Mouse (Mus musculus): ENCODE results near the gene Dlgap1.

GRCm38 (mm10) chr17:70795196-70795595 is 826.3 kb downstream of the Dlgap1 start:
- TF ChIP-seq CTCF (conservative IDR thresholded peaks at IDR 0.05; ENCODE audit: low read length) (no peak), POU5F1 (IDR thresholded peaks at IDR 0.05; ENCODE audit: borderline replicate concordance, low read length) (no peak), NANOG (IDR thresholded peaks at IDR 0.05; ENCODE audit: borderline replicate concordance, low read length) (no peak)
